Mouse (Mus musculus) neural tube, embryonic 13.5 days (tissue): ENCODE measurements around the gene Tcirg1. TPM values are rescaled to one million over a fixed set of nuclear protein-coding genes. Genes with fewer than 3 reads are reported as not detected.

Experiments used
- ATAC-seq: fragments of 200-750 bp; cut with Nextera tagmentation; 2 replicates; pipeline ENCODE4 v1.8.0; 2017; ENCODE audit warnings: low read depth, mild to moderate bottlenecking, moderate TSS enrichment, moderate library complexity
- H3K27ac ChIP-seq: fragments of 300-500 bp; sonication (generic); replicated peaks from 2 replicates; pipeline ENCODE4 v1.5.1; 2015; ENCODE audit warnings: moderate library complexity, mild to moderate bottlenecking, inconsistent platforms
- H3K27me3 ChIP-seq: fragments of 300-500 bp; sonication (generic); 2 replicates; pipeline ENCODE4 v1.6.1; 2015; ENCODE audit warnings: mild to moderate bottlenecking, inconsistent platforms
- H3K36me3 ChIP-seq: fragments of 300-500 bp; sonication (generic); 2 replicates; pipeline ENCODE4 v1.6.1; 2015; ENCODE audit warnings: mild to moderate bottlenecking, inconsistent platforms
- H3K4me1 ChIP-seq: fragments of 300-500 bp; sonication (generic); replicated peaks from 2 replicates; pipeline ENCODE4 v1.6.1; 2015; ENCODE audit warnings: inconsistent platforms
- H3K4me2 ChIP-seq: fragments of 300-500 bp; sonication (generic); 2 replicates; pipeline ENCODE4 v1.6.1; 2015; ENCODE audit warnings: inconsistent platforms, mild to moderate bottlenecking, moderate library complexity
- H3K4me3 ChIP-seq: fragments of 300-500 bp; sonication (generic); 2 replicates; pipeline ENCODE4 v1.5.1; 2015; ENCODE audit warnings: mild to moderate bottlenecking, inconsistent platforms
- H3K9ac ChIP-seq: fragments of 300-500 bp; sonication (generic); 2 replicates; pipeline ENCODE4 v1.6.1; 2015; ENCODE audit warnings: moderate library complexity, mild to moderate bottlenecking, inconsistent platforms
- H3K9me3 ChIP-seq: fragments of 300-500 bp; sonication (generic); 2 replicates; pipeline ENCODE4 v1.6.1; 2016; ENCODE audit warnings: inconsistent platforms
- WGBS: fragments of 180-500 bp; shearing (Covaris S2); methylation state at CpG from one replicate; pipeline ENCODE4 v1.1.7; 2015; 5-methylcytosine and 5-hydroxymethylcytosine counted together
- polyA plus RNA-seq: library from polyadenylated mRNA; unstranded; fragments of >200 nt; fragmentation: Nextera tagmentation; extraction: Ambion mirVana; gene quantifications from 2 replicates; pipeline ENCODE4 v1.2.1, GENCODE M21; 2015

Gene Tcirg1
- polyA plus RNA-seq, 1 experiment from 2014 or later, result 18.4 TPM

GRCm38 (mm10) chr19:3855601-3856000, 51.3 kb downstream of the Tcirg1 start:
- Histone ChIP-seq H3K9ac (0 out of 2 replicates have a peak overlapping the region, but pooled peaks have one; percentile 8), H3K4me3 (no peak overlapping the region), H3K27ac (peak overlapping the region; percentile 42), H3K27me3 (no peaks in the 10 kb centered on the region), H3K36me3 (0 out of 2 replicates have a peak, but pooled peaks cover under 1% of the 10 kb centered on the region), H3K4me1 (peaks cover 47% of the 10 kb centered on the region), H3K9me3 (no peaks in the 10 kb centered on the region), H3K4me2 (peak overlapping the region; percentile 30)
- no peak for ATAC-seq
- WGBS, result 20% methylated on average over 4 of the region's 4 CpGs

- H3K9ac ChIP-seq, result 0 out of 2 replicates have a peak overlapping the region, but pooled peaks have one; percentile 8
- WGBS, result 68% methylated on average over 6 of the region's 6 CpGs
- H3K4me1 ChIP-seq, result peaks cover 49% of the 10 kb centered on the region
- H3K4me2 ChIP-seq, result peak overlapping the region; percentile 30
- H3K4me3 ChIP-seq, result no peak overlapping the region
- no peaks in the 10 kb centered on the region for H3K9me3 ChIP-seq
- H3K27ac ChIP-seq, result peak overlapping the region; percentile 42
- no peaks in the 10 kb centered on the region for H3K36me3 ChIP-seq
- ATAC-seq, result no peak
- H3K27me3 ChIP-seq, result no peaks in the 10 kb centered on the region
Measured at GRCm38 (mm10) chr19:3855091-3855490, 51.8 kb downstream of the Tcirg1 start.

- Histone ChIP-seq H3K9me3 (no peaks in the 10 kb centered on the region), H3K4me2 (peak overlapping the region; percentile 68), H3K27me3 (no peaks in the 10 kb centered on the region), H3K27ac (no peak overlapping the region), H3K36me3 (no peaks in the 10 kb centered on the region), H3K4me3 (no peak overlapping the region), H3K9ac (no peak overlapping the region), H3K4me1 (peaks cover 49% of the 10 kb centered on the region)
- WGBS, result 84% methylated on average over 1 of the region's 1 CpGs
- ATAC-seq, result no peak
Measured at GRCm38 (mm10) chr19:3853891-3854290, 53.0 kb downstream of the Tcirg1 start.

GRCm38 (mm10) chr19:3853121-3853520, 53.8 kb downstream of the Tcirg1 start:
- no peak for ATAC-seq
- Histone ChIP-seq H3K4me1 (peaks cover 49% of the 10 kb centered on the region), H3K27me3 (no peaks in the 10 kb centered on the region), H3K4me3 (peak overlapping the region; percentile 64), H3K36me3 (no peaks in the 10 kb centered on the region), H3K9me3 (no peaks in the 10 kb centered on the region), H3K4me2 (peak overlapping the region; percentile 68), H3K27ac (no peak overlapping the region), H3K9ac (0 out of 2 replicates have a peak overlapping the region, but pooled peaks have one; percentile 92)
- 85% methylated on average over 10 of the region's 10 CpGs for WGBS

- Histone ChIP-seq H3K9me3 (no peaks in the 10 kb centered on the region), H3K27me3 (no peaks in the 10 kb centered on the region), H3K36me3 (no peaks in the 10 kb centered on the region), H3K4me3 (peak overlapping the region; percentile 64), H3K4me2 (peak overlapping the region; percentile 68), H3K27ac (peak overlapping the region; percentile 98), H3K9ac (peak overlapping the region; percentile 92), H3K4me1 (peaks cover 49% of the 10 kb centered on the region)
- peak; percentile 30 for ATAC-seq
- WGBS, result under 1% methylated on average over 71 of the region's 74 CpGs
Measured at GRCm38 (mm10) chr19:3851979-3852681, 54.8 kb downstream of the Tcirg1 start.

GRCm38 (mm10) chr19:3851502-3851962, 55.4 kb downstream of the Tcirg1 start, which contains the start of gene Chka:
Gene Chka (plus strand): TSS chr19:3851773.
- Histone ChIP-seq H3K4me2 (peak within 1 kb of the TSS; percentile 68), H3K36me3 (no peaks in the 10 kb centered on the region), H3K9ac (peak within 1 kb of the TSS; percentile 92), H3K4me3 (peak within 1 kb of the TSS; percentile 64), H3K4me1 (peaks cover 46% of the 10 kb centered on the region), H3K27ac (peak within 1 kb of the TSS; percentile 98), H3K9me3 (no peaks in the 10 kb centered on the region), H3K27me3 (no peaks in the 10 kb centered on the region)
- 0% methylated on average over 54 of the region's 54 CpGs for WGBS
- ATAC-seq, result peak; percentile 98

- Histone ChIP-seq H3K4me3 (peak overlapping the region; percentile 64), H3K9ac (peak overlapping the region; percentile 62), H3K27me3 (no peaks in the 10 kb centered on the region), H3K4me1 (peaks cover 41% of the 10 kb centered on the region), H3K36me3 (no peaks in the 10 kb centered on the region), H3K9me3 (no peaks in the 10 kb centered on the region), H3K4me2 (peak overlapping the region; percentile 68), H3K27ac (peak overlapping the region; percentile 73)
- 2% methylated on average over 19 of the region's 19 CpGs for WGBS
- peak; percentile 33 for ATAC-seq
Measured at GRCm38 (mm10) chr19:3850847-3851469, 56.0 kb downstream of the Tcirg1 start.

- no peak overlapping the region for H3K4me3 ChIP-seq
- H3K4me1 ChIP-seq, result peaks cover 33% of the 10 kb centered on the region
- no peaks in the 10 kb centered on the region for H3K9me3 ChIP-seq
- H3K27ac ChIP-seq, result no peak overlapping the region
- WGBS, result 48% methylated on average over 5 of the region's 5 CpGs
- no peaks in the 10 kb centered on the region for H3K27me3 ChIP-seq
- no peak overlapping the region for H3K9ac ChIP-seq
- no peaks in the 10 kb centered on the region for H3K36me3 ChIP-seq
- H3K4me2 ChIP-seq, result no peak overlapping the region
- ATAC-seq, result no peak
Measured at GRCm38 (mm10) chr19:3850076-3850475, 56.9 kb downstream of the Tcirg1 start.

- H3K4me1 ChIP-seq, result peaks cover 25% of the 10 kb centered on the region
- H3K4me3 ChIP-seq, result no peak overlapping the region
- no peaks in the 10 kb centered on the region for H3K36me3 ChIP-seq
- H3K9ac ChIP-seq, result no peak overlapping the region
- 88% methylated on average over 2 of the region's 2 CpGs for WGBS
- H3K27ac ChIP-seq, result no peak overlapping the region
- ATAC-seq, result no peak
- H3K4me2 ChIP-seq, result no peak overlapping the region
- H3K27me3 ChIP-seq, result no peaks in the 10 kb centered on the region
- H3K9me3 ChIP-seq, result no peaks in the 10 kb centered on the region
Measured at GRCm38 (mm10) chr19:3849251-3849650, 57.7 kb downstream of the Tcirg1 start.

GRCm38 (mm10) chr19:3848207-3848808, 58.6 kb downstream of the Tcirg1 start:
- Histone ChIP-seq H3K4me3 (no peak overlapping the region), H3K4me1 (peaks cover 15% of the 10 kb centered on the region), H3K36me3 (no peaks in the 10 kb centered on the region), H3K9ac (no peak overlapping the region), H3K27me3 (no peaks in the 10 kb centered on the region), H3K27ac (no peak overlapping the region), H3K4me2 (no peak overlapping the region), H3K9me3 (no peaks in the 10 kb centered on the region)
- 35% methylated on average over 7 of the region's 7 CpGs for WGBS
- no peak for ATAC-seq

GRCm38 (mm10) chr19:3847711-3848110, 59.2 kb downstream of the Tcirg1 start:
- Histone ChIP-seq H3K9me3 (no peaks in the 10 kb centered on the region), H3K4me2 (no peak overlapping the region), H3K27ac (no peak overlapping the region), H3K4me3 (no peak overlapping the region), H3K4me1 (peaks cover 10% of the 10 kb centered on the region), H3K9ac (no peak overlapping the region), H3K27me3 (no peaks in the 10 kb centered on the region), H3K36me3 (no peaks in the 10 kb centered on the region)
- 87% methylated on average over 5 of the region's 5 CpGs for WGBS
- ATAC-seq, result no peak
